Mouse (Mus musculus): ENCODE results near the gene Adamts9.
A peak's percentile ranks its signal among the peaks of the same experiment; 100 is the strongest.

Gene Adamts9

GRCm38 (mm10) chr6:92921843-92922242 lies 21.4 kb downstream of the Adamts9 start:
- DNase-seq = peak; percentile 92

- no peak for DNase-seq
Measured at GRCm38 (mm10) chr6:92920938-92921689, 22.2 kb downstream of the Adamts9 start.

- DNase-seq = peak; percentile 91
Measured at GRCm38 (mm10) chr6:92910611-92911010, 32.7 kb downstream of the Adamts9 start.

- peak; percentile 95 for DNase-seq
Measured at GRCm38 (mm10) chr6:92909361-92909760, 33.9 kb downstream of the Adamts9 start.

GRCm38 (mm10) chr6:92905922-92906321 lies 37.4 kb downstream of the Adamts9 start:
- peak; percentile 96 for DNase-seq

- DNase-seq = no peak
Measured at GRCm38 (mm10) chr6:92904491-92904890, 38.8 kb downstream of the Adamts9 start.

GRCm38 (mm10) chr6:92904037-92904436 lies 39.3 kb downstream of the Adamts9 start:
- DNase-seq = peak; percentile 54

GRCm38 (mm10) chr6:92891535-92891934 lies 51.8 kb downstream of the Adamts9 start:
- no peak for DNase-seq

GRCm38 (mm10) chr6:92883131-92883900 lies 60.0 kb downstream of the Adamts9 start:
- peak; percentile 73 for DNase-seq

DNA sequence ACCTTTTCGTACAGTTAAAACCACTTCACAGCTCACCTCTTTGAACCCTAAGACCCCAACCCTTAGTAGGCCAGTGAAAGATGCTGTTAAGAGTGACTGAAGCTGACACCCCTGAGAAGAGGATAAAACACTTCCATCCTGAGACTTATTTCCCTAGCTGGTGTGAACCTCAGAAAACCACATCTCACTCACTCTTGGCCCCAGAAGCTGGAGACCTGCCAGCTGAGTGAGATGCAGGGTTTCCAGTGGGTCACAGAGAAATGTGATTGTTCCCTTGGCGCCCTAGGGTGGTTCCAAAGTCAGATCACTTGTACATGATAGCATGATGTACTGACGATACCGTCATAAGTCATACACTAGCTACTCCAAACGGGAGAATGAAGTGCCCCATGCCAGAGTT lies 60.8 kb downstream of the Adamts9 start:
- DNase-seq = peak; percentile 84

DNA sequence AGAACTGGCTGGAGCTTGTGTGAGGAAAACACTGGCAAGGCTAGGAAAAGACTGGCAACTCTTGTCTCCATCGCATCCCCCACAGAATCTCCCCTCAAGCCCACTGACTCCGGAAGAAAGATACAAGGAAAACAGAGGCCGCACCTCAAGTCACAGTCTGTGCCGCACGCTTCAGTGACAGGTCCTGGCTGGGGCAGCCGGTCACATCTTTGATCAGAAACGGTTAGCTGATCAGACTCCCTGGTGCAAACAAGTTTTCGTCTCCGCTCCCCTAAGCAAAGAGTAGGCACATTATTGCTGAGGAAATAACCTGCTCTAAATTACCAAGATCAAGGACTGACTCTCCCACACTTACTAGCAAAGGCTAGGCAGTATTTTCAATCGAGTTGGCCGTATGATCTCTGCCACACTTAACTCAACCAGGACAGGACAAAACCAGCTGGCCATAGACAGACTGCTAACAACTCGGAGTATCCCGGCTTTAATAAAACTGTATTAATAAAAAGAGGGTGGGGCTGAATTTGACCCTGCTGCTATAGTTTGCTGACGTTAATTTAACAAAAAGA lies 63.5 kb downstream of the Adamts9 start:
- peak; percentile 83 for DNase-seq

DNA sequence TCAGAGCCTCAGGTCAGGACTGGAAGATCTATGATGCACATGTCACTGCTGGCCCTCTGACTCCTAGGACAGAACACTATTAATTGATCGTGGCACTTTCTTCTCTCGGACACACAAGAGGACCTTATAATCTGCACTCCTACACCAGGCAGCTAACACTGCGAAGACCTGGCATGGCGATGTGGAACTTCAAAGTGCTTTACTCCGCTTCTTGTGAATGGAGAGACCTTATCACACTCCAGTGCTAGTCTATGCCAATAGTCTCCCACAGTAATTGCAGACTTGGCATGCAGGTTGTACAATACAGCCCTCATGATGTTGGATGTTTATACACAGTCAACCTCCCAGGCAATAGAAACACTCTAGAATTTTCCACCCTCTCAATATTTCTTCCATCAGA lies 64.5 kb downstream of the Adamts9 start:
- DNase-seq = peak; percentile 87

GRCm38 (mm10) chr6:92877236-92877635 lies 66.1 kb downstream of the Adamts9 start:
- DNase-seq = peak; percentile 53

GRCm38 (mm10) chr6:92876121-92876520 lies 67.2 kb downstream of the Adamts9 start:
- DNase-seq = peak; percentile 78

DNA sequence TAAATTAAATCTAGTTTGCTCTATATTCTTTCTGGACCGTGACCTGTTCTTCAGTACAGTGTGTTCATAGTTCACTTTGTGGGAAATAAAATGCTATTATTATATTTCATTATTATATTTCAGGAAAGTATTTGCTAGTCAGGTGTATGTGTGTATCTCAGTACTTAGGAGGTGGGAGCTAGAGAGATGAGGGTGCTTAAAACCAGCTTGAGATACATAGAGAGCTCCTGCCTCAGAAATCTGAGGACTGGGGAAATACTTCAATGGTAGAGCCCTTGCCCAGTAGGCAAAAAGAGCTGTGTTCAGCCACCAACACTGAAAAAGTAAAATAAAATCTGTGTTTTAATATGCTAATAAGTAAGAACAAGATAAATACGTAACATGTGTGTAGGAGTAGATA lies 68.0 kb downstream of the Adamts9 start:
- DNase-seq = peak; percentile 10

GRCm38 (mm10) chr6:92874854-92875253 lies 68.4 kb downstream of the Adamts9 start:
- DNase-seq = peak; percentile 98

GRCm38 (mm10) chr6:92872766-92873165 lies 70.5 kb downstream of the Adamts9 start:
- DNase-seq = peak; percentile 81

DNA sequence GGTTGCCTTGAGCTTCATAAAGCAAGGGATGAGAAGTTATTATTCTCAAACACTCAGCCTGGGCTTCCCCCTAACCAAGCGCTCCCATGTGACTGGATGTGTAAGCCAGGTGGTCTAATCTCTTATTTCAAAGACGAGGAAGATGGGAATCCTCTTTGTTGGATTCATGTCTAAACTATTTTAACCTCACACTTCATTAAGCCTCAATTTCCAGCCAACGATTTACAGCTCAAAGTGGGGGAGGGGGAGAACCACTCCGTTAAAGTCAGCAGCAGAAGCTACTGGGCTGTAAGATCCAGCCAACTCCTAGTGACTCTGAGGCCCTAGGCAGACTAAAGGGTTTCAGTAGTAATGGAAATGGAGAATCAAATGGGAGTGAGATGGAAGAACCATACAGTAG lies 71.5 kb downstream of the Adamts9 start:
- no peak for DNase-seq

GRCm38 (mm10) chr6:92869582-92870219 lies 73.6 kb downstream of the Adamts9 start:
- DNase-seq = peak; percentile 95

DNA sequence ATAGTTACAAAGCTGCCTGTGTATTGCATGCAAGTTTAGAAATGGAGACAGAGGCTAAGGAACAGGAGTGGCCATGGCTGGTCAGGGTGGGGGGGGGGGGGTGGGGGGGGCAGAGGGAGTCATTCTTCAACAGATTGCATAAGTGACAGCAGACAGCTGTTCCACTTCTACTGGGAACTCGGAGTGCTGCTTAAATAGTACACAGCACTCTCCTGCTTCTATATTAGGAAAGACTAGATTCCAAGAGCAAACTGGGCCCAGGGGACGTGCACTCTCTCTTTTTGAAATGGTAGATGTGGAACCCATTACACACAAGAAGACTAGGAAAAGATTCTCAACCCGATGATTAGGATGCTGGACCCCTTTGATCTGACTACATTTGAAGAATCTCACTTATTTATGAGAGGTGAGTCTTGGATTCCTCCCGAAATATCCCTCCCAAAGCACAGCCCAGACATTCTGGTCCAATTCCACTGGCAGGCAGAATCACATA lies 74.2 kb downstream of the Adamts9 start, which contains the start of gene Gm15737:
Gene Gm15737, plus strand, starts transcription at position 269 of the 493 bp plus-strand sequence.
- DNase-seq = peak; percentile 99

DNA sequence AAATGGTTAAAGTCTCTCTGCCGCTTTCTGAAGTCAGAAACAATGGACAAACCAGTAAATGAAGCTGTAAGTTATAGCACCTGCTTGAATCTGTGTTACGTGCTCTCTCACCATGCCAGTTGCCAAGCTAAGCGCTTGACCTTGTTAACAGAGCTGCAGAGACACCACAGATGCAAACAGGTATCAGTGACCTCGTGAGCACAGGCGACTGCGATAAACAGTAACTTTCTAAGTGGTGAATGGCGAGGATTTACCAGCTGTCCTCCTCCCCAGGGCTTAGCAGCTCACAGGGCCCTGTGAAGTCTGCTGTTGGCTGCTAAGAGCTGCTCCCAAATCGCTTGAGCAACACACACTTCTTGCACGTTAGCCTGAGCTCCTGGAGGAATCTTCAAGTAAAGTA lies 80.7 kb downstream of the Adamts9 start:
- DNase-seq = peak; percentile 95

DNA sequence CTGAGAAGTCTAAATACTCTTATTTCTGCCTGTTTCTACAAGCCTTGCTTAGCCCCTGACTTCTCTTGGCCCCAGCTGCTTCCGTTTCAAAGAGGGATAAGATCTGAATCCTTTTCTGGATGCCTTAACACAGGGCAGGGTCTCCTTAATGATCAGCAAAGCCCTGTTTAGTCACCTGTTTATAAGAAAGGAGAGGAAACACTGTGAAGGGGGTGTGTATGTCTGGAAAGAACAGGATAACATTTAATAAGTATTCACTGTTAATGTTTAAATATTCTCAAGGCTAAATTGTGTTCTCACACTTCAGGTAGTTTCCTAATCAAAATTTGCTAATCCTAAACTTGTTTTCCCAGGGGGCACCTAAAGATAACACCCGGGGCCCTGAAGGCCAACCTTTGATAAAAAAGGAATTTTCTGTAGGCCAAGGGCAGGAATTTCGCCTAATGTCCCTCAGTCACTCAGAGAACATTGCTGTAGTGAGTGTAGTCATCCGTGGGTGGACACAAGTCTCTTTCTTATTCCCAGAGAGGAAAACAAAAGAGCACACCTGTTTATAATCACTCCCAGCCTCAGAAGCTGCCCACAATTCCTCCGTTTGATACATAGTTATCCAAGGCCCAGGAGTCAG lies 82.9 kb downstream of the Adamts9 start:
- no peak for DNase-seq

All from heart, adult 11 months (tissue).